Mouse (Mus musculus) 416B (cell line): ENCODE results near the gene Alg2.

ENCODE experiments used
- DNase-seq: peaks from one replicate; pipeline ENCODE4 v3.0.0; 2011; ENCODE audit warnings: low read depth

The Alg2 gene

DNA sequence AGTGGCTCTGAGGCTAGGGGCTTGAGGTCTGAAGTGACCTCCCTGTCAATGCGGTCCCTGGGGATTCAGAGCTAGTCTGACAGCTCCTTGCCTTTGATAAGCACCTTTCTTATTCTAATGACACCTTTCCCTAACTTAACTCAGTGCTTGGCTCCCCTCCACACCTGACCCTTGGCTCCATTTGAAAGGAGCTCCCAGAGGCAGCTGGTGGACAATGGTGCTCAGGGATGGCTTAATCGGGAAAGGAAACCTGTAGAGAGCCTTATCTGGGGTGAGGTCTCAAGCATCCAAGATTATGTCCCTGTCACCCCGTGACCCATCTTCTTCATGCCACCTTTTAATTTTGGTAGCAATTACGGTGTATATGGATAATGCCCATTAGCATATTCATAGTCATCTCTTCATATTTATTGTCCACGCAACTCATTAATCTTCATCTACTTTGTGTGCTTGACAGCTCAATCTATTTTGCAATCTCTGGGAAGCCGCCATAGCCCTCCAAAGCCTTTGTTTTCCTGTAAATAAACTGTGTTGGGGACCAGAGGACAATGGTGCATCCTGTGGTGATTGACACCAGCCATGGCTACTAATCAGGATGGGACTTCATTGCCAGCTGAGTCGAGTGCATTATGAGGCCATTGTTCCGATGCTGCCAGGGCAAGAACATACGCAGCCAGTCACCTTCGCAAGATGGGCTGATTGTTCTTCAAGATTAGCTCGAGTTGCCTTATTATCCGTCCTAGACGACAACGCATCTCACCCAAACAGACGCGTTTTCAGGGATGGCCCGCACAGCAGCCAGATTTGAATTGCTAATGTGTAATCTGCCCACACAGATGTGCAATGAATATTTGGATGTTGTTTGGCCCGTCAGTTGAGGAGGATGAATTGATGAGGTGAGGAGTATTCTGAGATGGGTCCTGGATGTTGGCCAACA lies 24.3 kb downstream of the Alg2 start:
- DNase-seq: no peak

DNA sequence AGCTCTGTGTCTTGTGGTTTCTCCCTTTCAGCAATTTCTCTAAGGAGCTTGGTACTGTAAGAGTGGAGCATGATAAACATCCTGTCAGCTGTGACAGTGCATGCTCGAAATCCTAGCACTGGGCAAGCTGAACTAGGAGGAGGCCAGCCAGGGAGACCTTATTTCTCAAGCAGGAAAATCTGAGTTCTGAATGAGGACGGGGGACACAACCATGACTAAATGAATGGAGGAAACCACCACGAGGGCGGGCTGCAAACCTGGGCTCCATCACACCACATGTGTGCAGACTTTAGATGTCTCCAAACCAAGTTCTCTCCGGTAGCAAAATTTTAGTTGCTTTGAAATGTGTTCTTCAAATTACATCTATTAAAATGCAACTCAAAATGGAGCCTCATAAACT lies 25.0 kb downstream of the Alg2 start:
- DNase-seq: no peak

- no peak for DNase-seq
Measured at GRCm38 (mm10) chr4:47448526-47448925, 25.6 kb downstream of the Alg2 start.

GRCm38 (mm10) chr4:47440951-47441350 lies 33.2 kb downstream of the Alg2 start:
- no peak for DNase-seq

GRCm38 (mm10) chr4:47438956-47439355 lies 35.2 kb downstream of the Alg2 start:
- DNase-seq: no peak

DNA sequence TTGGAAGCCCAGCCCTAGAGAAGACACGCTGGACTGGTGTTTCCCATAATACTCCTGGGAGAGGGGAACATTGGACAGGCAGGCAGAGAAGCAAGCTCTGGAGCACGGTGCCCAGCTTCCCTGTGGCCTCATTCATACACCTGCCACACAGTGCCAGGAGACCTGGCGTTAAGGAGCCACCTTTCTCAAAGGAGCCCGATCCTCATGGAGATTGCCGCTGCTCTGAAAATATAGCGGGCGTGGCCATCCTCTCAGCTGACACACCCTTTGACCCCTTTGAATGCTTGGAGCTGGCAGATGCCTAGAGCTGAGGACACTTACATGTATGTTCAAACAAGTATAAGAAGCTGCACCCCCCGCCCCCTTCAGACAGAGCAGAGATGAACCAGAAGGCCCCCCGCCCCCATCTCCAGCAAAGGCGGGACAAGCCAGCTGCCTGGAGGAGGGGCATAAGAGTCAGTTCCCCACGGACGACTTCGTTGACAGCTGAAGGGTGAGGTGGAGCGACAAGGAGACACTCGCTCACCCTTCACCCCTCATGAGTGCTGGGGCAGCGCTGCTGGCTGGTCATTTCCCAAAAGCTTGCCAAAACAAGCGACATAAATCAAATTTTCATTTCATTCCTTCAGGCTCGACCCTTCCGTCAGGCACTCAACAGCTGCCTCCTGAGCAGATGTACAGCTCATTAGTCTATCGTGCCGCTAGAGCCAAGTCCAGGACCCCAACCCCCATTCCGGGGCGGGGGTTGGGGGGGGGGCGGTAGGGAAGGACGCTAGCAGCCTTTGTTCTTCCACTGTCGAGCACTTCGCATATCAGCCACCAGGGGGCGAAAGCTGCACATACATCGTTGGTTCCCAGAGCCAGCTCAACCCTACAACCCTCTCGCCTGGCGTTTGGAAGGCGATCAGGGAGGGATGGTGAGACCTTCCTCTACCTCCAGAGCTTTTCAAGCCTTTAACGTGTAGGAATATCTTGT lies 36.5 kb downstream of the Alg2 start:
- DNase-seq: peak; percentile 77

DNA sequence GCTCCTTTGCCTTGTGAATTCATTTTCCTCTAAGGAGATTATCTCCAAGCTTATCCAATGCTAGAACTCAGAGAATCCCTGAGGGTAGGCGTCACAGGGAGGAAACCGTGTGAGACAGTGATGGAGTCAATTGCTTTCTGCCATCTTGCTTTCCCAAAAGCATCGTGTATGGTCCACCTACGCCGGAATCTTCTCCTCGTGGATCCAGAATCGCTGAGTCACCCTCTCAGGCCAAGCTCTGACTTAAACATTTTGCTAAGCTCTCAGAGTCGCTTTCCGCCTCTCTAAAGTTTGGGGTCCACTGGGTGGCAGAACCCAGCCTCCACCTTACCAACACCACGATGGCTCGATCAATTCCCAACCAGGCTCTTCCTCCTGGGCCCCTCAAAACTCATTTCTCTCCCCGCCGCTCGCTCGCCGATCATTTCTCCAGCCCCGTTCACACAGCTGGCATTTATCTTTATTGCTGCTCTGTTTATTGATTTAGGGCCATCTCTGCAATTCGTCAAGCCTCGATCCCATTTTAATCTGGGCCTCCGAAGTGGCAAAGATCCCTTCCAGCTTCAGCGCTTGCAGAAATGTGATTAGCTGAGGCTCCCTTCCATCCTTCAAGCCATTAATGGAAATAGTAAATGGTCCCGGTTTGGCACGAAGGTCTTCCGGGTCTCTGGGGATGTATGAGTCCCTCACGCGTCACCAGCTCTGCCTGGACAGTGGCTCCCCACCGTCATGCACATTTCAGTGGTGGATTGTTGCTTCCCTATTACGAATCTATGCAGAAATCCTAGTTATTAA lies 38.4 kb downstream of the Alg2 start:
- no peak for DNase-seq

DNA sequence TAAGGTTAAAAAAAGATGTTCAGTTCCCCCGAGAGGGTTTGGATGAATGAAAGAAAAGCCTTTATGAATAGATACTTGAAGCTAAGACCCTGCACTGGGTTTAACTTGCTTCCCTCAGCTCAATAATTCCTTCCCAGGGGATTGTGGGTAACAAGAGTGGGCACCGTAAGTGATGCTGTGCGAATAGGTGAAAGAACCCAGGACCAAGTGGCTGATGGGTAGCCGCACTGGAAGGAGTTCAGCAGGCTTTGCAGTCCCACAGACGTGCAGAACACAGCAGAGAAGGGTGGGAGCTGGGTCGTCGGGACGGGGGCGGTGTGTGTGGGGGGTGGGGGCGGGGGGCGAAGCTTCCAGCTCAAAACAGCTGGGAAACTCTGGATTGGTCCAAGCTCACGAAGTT lies 39.0 kb downstream of the Alg2 start:
- DNase-seq: no peak

- DNase-seq: no peak
Measured at GRCm38 (mm10) chr4:47432766-47433165, 41.4 kb downstream of the Alg2 start.

DNA sequence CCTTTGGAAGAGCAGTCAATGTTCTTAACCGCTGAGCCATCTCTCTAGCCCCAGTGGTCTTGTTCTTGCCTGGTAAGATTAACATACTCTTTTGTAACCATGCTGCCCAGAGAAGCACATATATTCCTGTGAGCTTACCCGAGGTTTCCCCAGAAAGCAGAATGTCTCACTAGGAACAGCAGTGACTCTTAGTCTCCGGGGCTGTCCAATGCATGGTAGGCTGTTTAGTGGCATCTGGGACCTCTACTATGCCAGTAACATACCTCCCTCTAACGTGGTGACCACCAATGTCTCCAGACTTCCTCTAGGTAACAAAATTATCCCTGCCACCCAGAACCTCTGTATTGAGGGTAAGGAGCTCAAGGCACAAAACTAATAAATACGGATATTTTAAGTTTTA lies 43.1 kb downstream of the Alg2 start:
- DNase-seq: no peak

DNA sequence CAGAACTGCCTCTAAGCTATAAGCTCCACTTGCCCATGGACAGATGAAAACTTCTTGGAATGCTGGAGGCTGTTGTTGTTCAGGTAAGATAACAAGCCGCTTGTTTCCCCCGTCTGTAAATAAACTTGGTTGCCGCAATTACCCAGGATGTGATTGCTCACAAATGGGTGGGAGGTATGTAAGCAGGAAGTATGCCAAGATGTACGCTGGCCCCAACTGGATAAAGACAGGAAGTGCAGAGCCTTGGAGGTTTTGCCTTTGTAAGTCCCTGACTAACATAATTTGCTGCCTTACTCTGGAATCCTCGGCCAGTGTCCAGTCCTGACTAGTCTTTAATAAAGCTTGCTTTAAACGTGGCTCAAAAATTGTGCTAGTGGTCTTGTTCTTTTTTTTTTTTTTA lies 43.6 kb downstream of the Alg2 start:
- peak; percentile 57 for DNase-seq

DNA sequence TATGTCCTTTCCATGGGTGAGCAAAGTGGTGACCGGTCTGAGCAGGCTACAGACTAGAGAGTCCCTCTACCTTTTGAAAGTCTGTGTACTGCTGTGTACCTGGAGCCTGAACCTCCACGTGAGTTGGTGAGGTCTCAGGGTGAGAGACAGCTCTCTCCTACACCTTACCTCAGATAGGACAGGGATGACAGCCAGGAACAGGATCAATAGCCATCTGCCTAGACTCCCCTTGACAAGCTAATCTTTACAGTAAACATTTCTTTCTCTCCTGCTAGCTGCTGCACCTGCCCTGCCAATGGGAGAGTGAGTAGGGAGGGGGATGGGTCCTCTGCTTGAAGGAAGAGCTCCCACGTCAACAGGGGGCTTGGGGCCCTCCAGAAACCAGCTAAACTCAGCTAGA lies 46.5 kb downstream of the Alg2 start:
- DNase-seq: no peak

DNA sequence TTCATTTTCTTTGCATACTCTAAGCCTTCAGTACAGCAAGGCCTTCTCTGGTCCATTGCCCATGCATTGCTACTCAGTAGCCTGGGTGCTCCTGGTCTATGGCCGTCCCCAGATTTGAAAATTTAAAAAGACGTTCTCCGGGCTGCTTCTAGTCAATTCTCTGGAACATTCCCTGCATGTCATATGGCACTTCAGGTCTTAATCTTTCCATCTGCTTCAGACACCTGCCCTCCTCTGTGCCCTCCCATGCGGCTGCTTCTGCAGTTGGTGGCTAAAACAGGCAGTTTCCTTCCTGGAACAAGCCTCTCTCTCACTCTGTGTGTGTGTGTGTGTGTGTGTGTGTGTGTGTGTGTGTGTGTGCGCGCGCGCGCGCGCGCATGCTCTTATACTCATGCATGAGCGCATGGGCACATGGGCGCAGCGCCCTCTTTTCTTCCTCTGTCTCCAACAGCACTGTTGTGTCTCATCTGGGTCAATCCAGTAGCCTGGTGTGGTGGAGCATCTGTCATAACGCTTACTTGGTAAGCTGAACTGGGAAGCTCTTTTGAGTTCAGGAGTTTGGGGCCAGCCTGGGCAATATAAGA lies 48.8 kb downstream of the Alg2 start:
- no peak for DNase-seq

- no peak for DNase-seq
Measured at GRCm38 (mm10) chr4:47424376-47424775, 49.8 kb downstream of the Alg2 start.

- no peak for DNase-seq
Measured at GRCm38 (mm10) chr4:47422946-47423345, 51.2 kb downstream of the Alg2 start.

- no peak for DNase-seq
Measured at GRCm38 (mm10) chr4:47422194-47422593, 51.9 kb downstream of the Alg2 start.

GRCm38 (mm10) chr4:47420191-47420590 lies 53.9 kb downstream of the Alg2 start:
- DNase-seq: no peak

GRCm38 (mm10) chr4:47419268-47419973 lies 54.7 kb downstream of the Alg2 start:
- DNase-seq: peak; percentile 50

DNA sequence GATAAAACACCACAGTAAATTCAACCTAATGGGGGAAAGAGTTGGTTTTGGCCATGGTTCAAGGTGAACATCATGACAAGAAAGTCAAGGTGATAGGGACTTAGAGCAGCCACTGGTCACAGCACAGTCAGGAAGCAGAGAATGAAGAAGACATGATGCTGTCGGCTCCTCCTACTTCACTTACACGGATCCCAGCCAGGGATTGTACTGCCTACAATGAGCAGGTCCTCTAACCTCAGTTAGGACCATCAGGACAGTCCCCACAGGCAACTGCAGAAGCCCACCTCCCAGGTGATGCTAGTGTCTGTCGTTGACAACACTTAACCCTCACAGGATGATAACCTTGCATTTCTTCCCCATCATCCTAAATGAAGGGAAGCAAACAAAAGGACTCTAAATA lies 56.3 kb downstream of the Alg2 start:
- DNase-seq: no peak
